Mouse (Mus musculus): ENCODE data around the gene Aadacl4. TPM values are rescaled to one million over a fixed set of nuclear protein-coding genes. Genes with fewer than 3 reads are reported as not detected.
"Not testable (repeated sequence)": the region's sequence is repeated elsewhere in the genome, so short reads cannot be mapped to it uniquely, and the experiment has no call there.

Gene Aadacl4
- not detected in 2 replicates for polyA plus RNA-seq (2015; fragmentation: Nextera tagmentation; extraction: Ambion mirVana)

DNA sequence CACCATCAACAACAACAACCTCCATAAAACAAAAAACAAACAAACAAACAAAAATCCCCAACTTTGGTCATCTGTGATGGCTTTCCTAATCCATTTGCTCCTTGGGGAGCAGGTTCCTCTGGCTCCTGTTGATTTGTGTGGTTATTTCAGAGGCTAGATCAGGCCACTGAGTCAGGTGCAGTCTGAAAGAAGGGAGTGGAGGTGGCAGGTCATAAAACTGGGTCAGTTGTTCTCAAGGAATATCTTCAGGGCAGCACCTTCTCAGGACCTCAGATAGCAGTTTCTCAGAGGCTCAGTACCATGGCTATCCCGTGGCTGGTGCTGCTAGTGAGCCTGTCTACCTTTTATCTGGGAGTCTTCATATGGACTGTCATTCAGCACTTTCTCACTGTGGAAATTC, at the start of gene Aadacl4:
Aadacl4 (plus strand) TSS at position 301 of the 400 bp plus-strand sequence.
- Histone ChIP-seq H3K4me2 (no peak within 1 kb of the TSS), H3K36me3 (no peaks in the 10 kb centered on the region), H3K27ac (no peak within 1 kb of the TSS), H3K4me3 (no peak within 1 kb of the TSS), H3K9me3 (peaks cover 55% of the 10 kb centered on the region), H3K4me1 (replicated peaks) (no peaks in the 10 kb centered on the region), H3K9ac (no peak within 1 kb of the TSS), H3K27me3 (no peaks in the 10 kb centered on the region)
- 40% methylated on average over 1 of the region's 1 CpGs for WGBS
- ATAC-seq (ENCODE audit: low FRiP score) = no peak

DNA sequence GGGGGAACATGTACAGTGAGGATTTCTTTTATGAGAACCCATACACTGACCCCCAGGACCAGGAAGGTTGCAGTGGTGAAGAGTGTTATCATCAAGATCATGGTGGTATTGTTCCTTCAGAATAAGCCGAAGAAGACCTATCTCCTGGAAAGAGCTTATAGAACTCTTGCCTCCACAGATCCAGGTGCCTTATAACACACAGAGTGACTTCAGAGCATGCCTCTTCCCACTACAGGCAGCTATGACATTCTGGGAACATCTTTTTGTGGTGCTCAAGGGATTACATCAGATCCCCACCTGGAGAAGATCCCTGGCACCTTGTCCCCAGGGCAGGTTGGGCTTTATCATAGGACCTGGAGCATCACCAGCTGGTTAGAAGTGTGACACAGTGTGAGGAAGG, 48.5 kb upstream of the Aadacl4 start, which contains the start of gene Gm13124:
Gm13124 (minus strand) TSS at position 101 of the 400 bp plus-strand sequence.
- no peak within 1 kb of the TSS for H3K4me3 ChIP-seq
- WGBS = 100% methylated on average over 1 of the region's 1 CpGs
- no peak within 1 kb of the TSS for H3K27ac ChIP-seq
- no peak for ATAC-seq (ENCODE audit: low FRiP score)
- H3K9me3 ChIP-seq = peaks cover 38% of the 10 kb centered on the region
- no peak within 1 kb of the TSS for H3K9ac ChIP-seq
- H3K4me1 ChIP-seq (replicated peaks) = no peaks in the 10 kb centered on the region
- H3K36me3 ChIP-seq = no peaks in the 10 kb centered on the region
- H3K27me3 ChIP-seq = no peaks in the 10 kb centered on the region
- H3K4me2 ChIP-seq = no peak within 1 kb of the TSS

DNA sequence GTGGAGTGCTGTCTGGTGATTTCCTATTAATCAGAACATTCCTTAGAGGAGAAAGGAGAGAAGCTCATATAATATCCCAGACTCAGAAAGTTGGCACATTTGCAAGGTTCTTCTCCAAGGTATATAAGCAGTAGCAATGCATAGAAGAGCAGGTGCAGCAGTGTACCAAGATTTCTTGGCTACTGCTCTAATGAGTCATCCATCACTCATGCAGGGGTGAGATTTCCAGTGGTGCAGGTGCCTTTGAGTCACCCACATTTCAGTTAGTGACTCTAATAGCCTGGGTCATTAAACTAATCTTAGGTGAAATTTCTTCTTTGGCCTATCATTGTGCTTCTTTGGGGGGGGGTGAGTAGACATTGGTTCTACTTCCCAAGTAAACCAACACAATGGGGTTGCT, 45.8 kb upstream of the Aadacl4 start:
- H3K4me1 ChIP-seq (replicated peaks) = no peaks in the 10 kb centered on the region
- no peak overlapping the region for H3K9ac ChIP-seq
- peaks cover 20% of the 10 kb centered on the region; the same call in 1 of the 2 replicates for H3K9me3 ChIP-seq
- no peak overlapping the region for H3K4me2 ChIP-seq
- no peak overlapping the region for H3K27ac ChIP-seq
- no peaks in the 10 kb centered on the region for H3K27me3 ChIP-seq
- H3K36me3 ChIP-seq = no peaks in the 10 kb centered on the region
- no peak overlapping the region for H3K4me3 ChIP-seq
- ATAC-seq (ENCODE audit: low FRiP score) = no peak

DNA sequence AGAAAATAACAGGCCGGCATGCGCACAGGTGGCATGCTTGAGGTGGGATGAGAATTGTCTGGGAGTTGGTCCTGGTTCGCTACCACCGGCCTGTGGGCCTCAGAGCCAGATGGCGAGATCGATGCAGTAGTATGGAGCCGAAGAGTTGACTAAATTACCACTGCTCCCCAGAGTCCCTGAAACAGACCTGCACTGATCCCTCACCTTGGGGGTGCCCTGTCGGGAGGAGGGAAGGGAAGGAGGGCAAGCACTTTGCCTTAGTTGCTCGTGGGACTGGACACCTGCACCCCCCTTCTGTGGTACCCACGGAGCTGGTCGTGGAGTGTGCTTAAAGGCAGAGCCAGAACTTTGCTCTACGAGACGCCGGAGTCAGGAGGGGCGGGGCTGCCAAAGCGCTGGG, 27.3 kb upstream of the Aadacl4 start:
- H3K36me3 ChIP-seq; H3K4me3 ChIP-seq; H3K27ac ChIP-seq; H3K9ac ChIP-seq; H3K4me1 ChIP-seq (replicated peaks); H3K4me2 ChIP-seq; ATAC-seq (ENCODE audit: low FRiP score); H3K27me3 ChIP-seq: not testable (repeated sequence)
- H3K9me3 ChIP-seq = peaks cover 40% of the 10 kb centered on the region
- 79% methylated on average over 12 of the region's 16 CpGs for WGBS

DNA sequence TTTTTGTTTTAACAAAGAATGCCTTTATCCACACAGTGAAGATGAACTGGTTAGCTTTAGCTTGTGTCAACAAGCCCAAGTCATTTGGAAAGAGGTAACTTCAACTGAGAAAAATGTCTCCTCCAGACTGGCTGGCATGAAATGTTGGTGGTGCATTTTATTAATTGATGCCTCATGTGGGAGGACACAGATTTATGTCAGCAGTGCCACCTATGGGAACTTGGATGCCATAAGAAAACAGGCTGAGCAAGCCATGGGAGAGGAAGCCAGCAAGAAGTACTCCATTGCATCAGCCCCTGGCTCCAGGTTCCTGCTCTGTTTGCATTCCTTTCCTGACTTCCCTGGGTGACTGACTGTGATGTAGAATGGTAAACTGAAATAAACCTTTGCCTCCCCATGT, 20.7 kb upstream of the Aadacl4 start:
- no peak for ATAC-seq (ENCODE audit: low FRiP score)
- Histone ChIP-seq H3K9me3 (peaks cover 40% of the 10 kb centered on the region), H3K27me3 (no peaks in the 10 kb centered on the region), H3K4me1 (replicated peaks) (no peaks in the 10 kb centered on the region), H3K36me3 (no peaks in the 10 kb centered on the region), H3K27ac (no peak overlapping the region), H3K9ac (no peak overlapping the region), H3K4me3 (no peak overlapping the region), H3K4me2 (no peak overlapping the region)

DNA sequence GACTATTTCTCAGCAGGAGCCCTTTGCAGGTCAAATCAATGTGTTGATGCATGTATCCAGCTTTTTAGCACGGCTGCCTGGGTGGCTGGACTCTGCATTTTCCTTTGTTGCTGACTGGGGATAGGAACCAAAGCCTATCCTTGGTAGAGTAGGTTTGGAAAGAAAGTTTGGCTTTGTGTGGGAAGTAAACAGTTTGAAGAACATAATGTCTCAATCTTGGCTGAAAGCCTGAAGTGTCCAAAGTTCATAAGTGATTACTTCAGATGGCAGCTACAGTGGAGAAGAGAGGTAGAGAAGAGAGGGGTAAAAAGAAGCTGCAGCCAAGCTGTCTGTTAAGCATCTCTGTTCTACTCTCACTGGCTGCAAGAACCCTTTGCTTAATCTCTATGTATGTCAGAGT, 1.1 kb downstream of the Aadacl4 start:
- 78% methylated on average over 1 of the region's 1 CpGs for WGBS

DNA sequence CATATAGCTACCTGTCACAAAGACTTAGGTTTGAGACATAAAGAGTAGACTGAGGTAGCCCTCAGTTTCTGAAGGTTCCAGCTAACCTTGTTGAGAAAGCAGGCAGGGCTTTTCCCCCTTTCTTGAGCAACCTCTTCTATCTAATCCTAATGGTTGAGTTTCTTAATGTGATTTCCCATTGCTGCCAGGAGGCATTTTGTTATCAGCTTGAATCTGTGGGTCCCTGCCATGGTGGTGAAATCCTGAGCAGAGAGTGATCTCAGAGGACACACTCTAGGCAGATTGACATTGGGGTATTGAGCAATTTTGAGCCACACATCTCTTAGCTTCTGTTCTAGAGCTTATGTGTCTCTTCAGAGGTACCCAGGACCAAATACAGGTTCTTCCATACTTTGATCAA, 24.8 kb downstream of the Aadacl4 start:
- H3K4me3 ChIP-seq = no peak overlapping the region
- H3K27me3 ChIP-seq = no peaks in the 10 kb centered on the region
- H3K4me2 ChIP-seq = no peak overlapping the region
- no peaks in the 10 kb centered on the region for H3K4me1 ChIP-seq (replicated peaks)
- H3K27ac ChIP-seq = no peak overlapping the region
- H3K9me3 ChIP-seq = peaks cover 50% of the 10 kb centered on the region
- ATAC-seq (ENCODE audit: low FRiP score) = no peak
- no peaks in the 10 kb centered on the region for H3K36me3 ChIP-seq
- H3K9ac ChIP-seq = no peak overlapping the region

More for the DNA sequence above, 1.1 kb downstream of the Aadacl4 start:
- Histone ChIP-seq H3K4me2 (no peak overlapping the region), H3K9ac (no peak overlapping the region), H3K27me3 (no peaks in the 10 kb centered on the region), H3K27ac (no peak overlapping the region), H3K4me1 (replicated peaks) (no peaks in the 10 kb centered on the region), H3K36me3 (no peaks in the 10 kb centered on the region), H3K4me3 (no peak overlapping the region), H3K9me3 (peaks cover 62% of the 10 kb centered on the region)
- no peak for ATAC-seq (ENCODE audit: low FRiP score)

Other genes starting within 250 kb of the Aadacl4 start
- not detected in 2 replicates for gene Pramef20, start 235.8 kb upstream of the Aadacl4 start, polyA plus RNA-seq (2015; fragmentation: Nextera tagmentation; extraction: Ambion mirVana)
- gene Pramef12, start 205.2 kb upstream of the Aadacl4 start, polyA plus RNA-seq (2015; fragmentation: Nextera tagmentation; extraction: Ambion mirVana) = not detected in 2 replicates
- not detected in 2 replicates for gene 1700012P22Rik, start 174.9 kb upstream of the Aadacl4 start, polyA plus RNA-seq (2015; fragmentation: Nextera tagmentation; extraction: Ambion mirVana)
- gene Gm9944, start 160.4 kb upstream of the Aadacl4 start, polyA plus RNA-seq (2015; fragmentation: Nextera tagmentation; extraction: Ambion mirVana) = not detected in 2 replicates
- not detected in 2 replicates for gene Aadacl3, start 150.0 kb upstream of the Aadacl4 start, polyA plus RNA-seq (2015; fragmentation: Nextera tagmentation; extraction: Ambion mirVana)
- gene 9430007A20Rik, start 93.9 kb upstream of the Aadacl4 start, polyA plus RNA-seq (2015; fragmentation: Nextera tagmentation; extraction: Ambion mirVana) = not detected in 2 replicates
- not detected in 2 replicates for gene Gm13124, start 48.6 kb upstream of the Aadacl4 start, polyA plus RNA-seq (2015; fragmentation: Nextera tagmentation; extraction: Ambion mirVana)
- not detected in 2 replicates for gene Gm436, start 72.7 kb downstream of the Aadacl4 start, polyA plus RNA-seq (2015; fragmentation: Nextera tagmentation; extraction: Ambion mirVana)
- not detected in 2 replicates for gene Gm13178, start 107.7 kb downstream of the Aadacl4 start, polyA plus RNA-seq (2015; fragmentation: Nextera tagmentation; extraction: Ambion mirVana)
- not detected in 2 replicates for gene Gm438, start 172.9 kb downstream of the Aadacl4 start, polyA plus RNA-seq (2015; fragmentation: Nextera tagmentation; extraction: Ambion mirVana)

Data from hindbrain, embryonic 13.5 days (tissue).